Mouse (Mus musculus): ENCODE data around the gene Rrp7a.
A peak's percentile ranks its signal among the peaks of the same experiment; 100 is the strongest.

The Rrp7a gene

DNA sequence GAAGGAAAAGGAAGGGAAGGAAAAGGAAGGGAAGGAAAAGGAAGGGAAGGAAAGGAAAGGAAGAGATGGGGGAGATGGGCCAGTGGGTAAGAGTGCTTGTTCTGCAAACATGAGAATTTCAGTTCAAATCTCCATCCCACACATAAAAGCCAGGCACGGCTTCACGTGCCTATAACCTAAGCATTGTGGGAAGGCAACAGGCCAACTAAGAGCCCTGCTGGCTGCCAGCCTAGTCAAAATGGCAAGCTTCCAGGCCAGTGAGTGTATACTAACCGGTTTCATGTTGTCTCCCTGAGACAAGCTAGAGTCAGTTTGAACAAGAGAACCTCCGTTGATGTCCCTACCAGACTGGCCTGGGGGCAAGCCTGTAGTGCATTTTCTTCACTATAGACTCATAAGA, 57.1 kb downstream of the Rrp7a start:
- peak; percentile 70 to 77 for DNase-seq (ENCODE audit: low spot score in 2 of 2)
